In genomic region chr12:17440251-17440651, GRCm38 (mm10) we compare ENCODE assay signal across 8 mouse cellular contexts.
A peak's percentile ranks its signal among the peaks of the same experiment; 100 is the strongest.
DNase-seq lines count a peak whose midpoint lies in the region; ATAC-seq lines count a peak whose summit lies in the region.

No protein-coding gene starts in this region.

- H3K27me3 ChIP-seq in limb, embryonic 12.5 days = no peaks in the 10 kb centered on the region
- H3K27me3 ChIP-seq in limb, embryonic 10.5 days (ENCODE audit: low read depth, poor library complexity, severe bottlenecking) = no peaks in the 10 kb centered on the region

- H3K27ac ChIP-seq in limb, embryonic 12.5 days = 0 out of 2 replicates have a peak overlapping the region, but pooled peaks have one; percentile 35
- H3K27ac ChIP-seq in limb, embryonic 10.5 days = no peak overlapping the region

- ATAC-seq in limb, embryonic 12.5 days (ENCODE audit: insufficient number of reproducible peaks, insufficient read depth, low FRiP score, low TSS enrichment, low read depth) = no peak
- peak; percentile 86 for ATAC-seq in inflammation-experienced regulatory T-cells, adult 6 months

- no peaks in the 10 kb centered on the region for H3K9me3 ChIP-seq in limb, embryonic 12.5 days
- H3K9me3 ChIP-seq in limb, embryonic 10.5 days (replicated peaks) = no peaks in the 10 kb centered on the region

- DNase-seq in limb, embryonic 10.5 days (ENCODE audit: low spot score) = no peak
- peak; percentile 29 for DNase-seq in gastrocnemius, adult 18-20 months (ENCODE audit: low spot score)
- DNase-seq in lung, postnatal 14 days = peak; percentile 34
- DNase-seq in cerebellum, postnatal 36 days = no peak
- no peak for DNase-seq in urinary bladder, adult 2 months (ENCODE audit: low spot score)
- DNase-seq in layer of hippocampus, adult 9-11 months = no peak

- H3K36me3 ChIP-seq in limb, embryonic 12.5 days = no peaks in the 10 kb centered on the region
- no peaks in the 10 kb centered on the region for H3K36me3 ChIP-seq in limb, embryonic 10.5 days

- H3K4me1 ChIP-seq in limb, embryonic 12.5 days (replicated peaks) = peaks cover 20% of the 10 kb centered on the region
- H3K4me1 ChIP-seq in limb, embryonic 10.5 days = peaks cover 28% of the 10 kb centered on the region

- no peak overlapping the region for H3K4me2 ChIP-seq in limb, embryonic 12.5 days

- WGBS in limb, embryonic 12.5 days = 60% methylated on average over 7 of the region's 7 CpGs
- 81% methylated on average over 7 of the region's 7 CpGs for WGBS in limb, embryonic 10.5 days

- H3K4me3 ChIP-seq in limb, embryonic 12.5 days (replicated peaks) = no peak overlapping the region
- H3K4me3 ChIP-seq in limb, embryonic 10.5 days = no peak overlapping the region

- H3K9ac ChIP-seq in limb, embryonic 12.5 days (replicated peaks) = no peak overlapping the region

Comparison
In these comparisons a context has a peak if more than half of its experiments do, and no peak if none do; other contexts are left out.
1. DNase-seq: peak in gastrocnemius, adult 18-20 months (single experiment) and lung, postnatal 14 days (single experiment); none in limb, embryonic 10.5 days (single experiment), cerebellum, postnatal 36 days (0 of 2), urinary bladder, adult 2 months (single experiment) and layer of hippocampus, adult 9-11 months (single experiment).